Mouse (Mus musculus): ENCODE data around the gene Fam228b. TPM values are rescaled to one million over a fixed set of nuclear protein-coding genes. Genes with fewer than 3 reads are reported as not detected.
A peak's percentile ranks its signal among the peaks of the same experiment; 100 is the strongest.
"Not testable (repeated sequence)": the region's sequence is repeated elsewhere in the genome, so short reads cannot be mapped to it uniquely, and the experiment has no call there.

Fam228b gene
- polyA plus RNA-seq, 1 experiment from 2014 or later = 4.9 TPM

GRCm38 (mm10) chr12:4769333-4769723 lies 261 bp upstream of the Fam228b start:
- no peaks in the 10 kb centered on the region for H3K27me3 ChIP-seq (replicated peaks; ENCODE audit: control insufficient read depth, insufficient read depth, low read length)
- peak overlapping the region; percentile 58 for H3K4me3 ChIP-seq (ENCODE audit: low read depth, low read length)
- peak overlapping the region; percentile 79 for H3K4me2 ChIP-seq (ENCODE audit: low read depth, low read length)
- WGBS = 17% methylated on average over 13 of the region's 13 CpGs
- ATAC-seq (ENCODE audit: low read depth) (peak; percentile 41; the same call in 1 of the 2 replicates), DNase-seq (ENCODE audit: low spot score) (no peak)
- H3K27ac ChIP-seq (replicated peaks; ENCODE audit: low read depth, low read length) = peak overlapping the region; percentile 86; the same call in 1 of the 2 replicates
- H3K9me3 ChIP-seq (ENCODE audit: control insufficient read depth, low read length) = no peaks in the 10 kb centered on the region
- H3K9ac ChIP-seq (ENCODE audit: low read depth, low read length) = peak overlapping the region; percentile 81
- H3K4me1 ChIP-seq (ENCODE audit: control insufficient read depth, insufficient read depth, low read length) = peaks cover 5% of the 10 kb centered on the region; the same call in 1 of the 2 replicates
- H3K36me3 ChIP-seq (ENCODE audit: control insufficient read depth, insufficient read depth, low read length) = no peaks in the 10 kb centered on the region

DNA sequence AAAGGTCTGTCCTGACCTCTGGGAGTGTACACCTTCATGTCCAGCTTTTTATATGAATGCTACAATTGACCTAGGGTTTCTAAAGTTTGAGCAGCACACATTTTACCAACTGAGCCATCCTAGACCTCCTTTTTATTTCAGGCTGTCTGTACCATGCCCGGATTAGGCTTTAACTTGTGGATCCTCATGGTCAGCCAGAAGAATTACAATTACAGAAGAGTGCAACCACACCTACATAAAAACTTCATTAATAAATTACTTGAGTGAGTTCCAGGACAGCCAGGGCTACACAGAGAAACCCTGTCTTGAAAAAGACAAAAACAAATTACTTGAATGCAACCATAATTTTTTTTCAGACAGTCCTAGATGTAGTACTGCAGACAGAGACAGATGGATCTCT lies 12.0 kb downstream of the Fam228b start:
- 83% methylated on average over 1 of the region's 1 CpGs for WGBS

GRCm38 (mm10) chr12:4754451-4754850 lies 14.6 kb downstream of the Fam228b start:
- DNase-seq (ENCODE audit: low spot score); H3K27ac ChIP-seq (replicated peaks; ENCODE audit: low read depth, low read length); H3K36me3 ChIP-seq (ENCODE audit: control insufficient read depth, insufficient read depth, low read length); H3K4me2 ChIP-seq (ENCODE audit: low read depth, low read length); H3K4me1 ChIP-seq (ENCODE audit: control insufficient read depth, insufficient read depth, low read length); H3K27me3 ChIP-seq (replicated peaks; ENCODE audit: control insufficient read depth, insufficient read depth, low read length); ATAC-seq (ENCODE audit: low read depth); H3K4me3 ChIP-seq (ENCODE audit: low read depth, low read length); H3K9ac ChIP-seq (ENCODE audit: low read depth, low read length); H3K9me3 ChIP-seq (ENCODE audit: control insufficient read depth, low read length): not testable (repeated sequence)
- 95% methylated on average over 4 of the region's 4 CpGs for WGBS

More for the DNA sequence above, 12.0 kb downstream of the Fam228b start:
- no peaks in the 10 kb centered on the region for H3K36me3 ChIP-seq (ENCODE audit: control insufficient read depth, insufficient read depth, low read length)
- H3K27me3 ChIP-seq (replicated peaks; ENCODE audit: control insufficient read depth, insufficient read depth, low read length) = no peaks in the 10 kb centered on the region
- no peak overlapping the region for H3K4me2 ChIP-seq (ENCODE audit: low read depth, low read length)
- no peak overlapping the region for H3K27ac ChIP-seq (replicated peaks; ENCODE audit: low read depth, low read length)
- no peak overlapping the region for H3K4me3 ChIP-seq (ENCODE audit: low read depth, low read length)
- no peak overlapping the region for H3K9ac ChIP-seq (ENCODE audit: low read depth, low read length)
- H3K4me1 ChIP-seq (ENCODE audit: control insufficient read depth, insufficient read depth, low read length) = no peaks in the 10 kb centered on the region
- ATAC-seq (ENCODE audit: low read depth) (no peak), DNase-seq (ENCODE audit: low spot score) (no peak)
- no peaks in the 10 kb centered on the region for H3K9me3 ChIP-seq (ENCODE audit: control insufficient read depth, low read length)

DNA sequence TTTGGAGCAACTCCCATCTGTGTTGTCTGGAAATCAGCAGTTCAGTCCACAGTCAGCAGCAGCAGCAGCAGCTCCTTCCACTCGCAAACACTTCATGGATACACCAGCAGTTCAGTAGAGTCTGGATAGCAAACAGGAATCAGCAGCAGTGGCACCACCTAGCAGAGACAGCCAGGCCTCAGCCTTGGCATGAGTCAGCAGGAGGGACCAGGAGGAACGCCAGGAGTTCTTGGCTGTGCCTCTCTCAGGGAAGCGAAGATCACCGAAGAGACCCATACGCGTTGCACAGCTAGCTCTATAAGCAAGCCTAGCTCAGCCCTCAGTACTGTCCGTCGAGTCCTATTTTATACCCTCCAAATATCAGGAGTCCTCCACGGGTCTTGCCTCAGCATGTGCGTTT lies 24.6 kb downstream of the Fam228b start:
- Histone ChIP-seq H3K27ac (replicated peaks; ENCODE audit: low read depth, low read length) (no peak overlapping the region), H3K27me3 (replicated peaks; ENCODE audit: control insufficient read depth, insufficient read depth, low read length) (no peaks in the 10 kb centered on the region), H3K4me1 (ENCODE audit: control insufficient read depth, insufficient read depth, low read length) (no peaks in the 10 kb centered on the region), H3K36me3 (ENCODE audit: control insufficient read depth, insufficient read depth, low read length) (no peaks in the 10 kb centered on the region), H3K4me3 (ENCODE audit: low read depth, low read length) (no peak overlapping the region), H3K9me3 (ENCODE audit: control insufficient read depth, low read length) (no peaks in the 10 kb centered on the region), H3K4me2 (ENCODE audit: low read depth, low read length) (no peak overlapping the region), H3K9ac (ENCODE audit: low read depth, low read length) (no peak overlapping the region)
- no peak for DNase-seq (ENCODE audit: low spot score)
- WGBS = 89% methylated on average over 10 of the region's 10 CpGs
- no peak for ATAC-seq (ENCODE audit: low read depth)

DNA sequence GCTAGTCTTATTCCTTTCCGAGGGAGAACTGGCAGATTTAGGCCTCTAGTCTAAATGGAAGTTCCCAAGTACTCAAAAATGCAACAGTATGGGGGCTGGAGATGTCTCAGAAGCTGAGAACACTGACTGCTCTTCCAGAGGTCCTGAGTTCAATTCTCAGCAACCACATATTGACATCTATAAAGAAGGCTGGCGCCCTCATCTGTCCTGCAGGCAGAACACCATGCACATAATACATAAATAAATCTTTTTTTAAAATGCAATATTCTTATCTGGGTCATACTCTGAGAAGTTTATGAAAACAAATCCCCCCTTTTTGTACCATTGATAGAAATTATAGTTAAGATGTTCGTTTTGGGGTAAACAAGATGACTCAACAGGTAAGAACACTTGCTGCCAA lies 26.9 kb downstream of the Fam228b start:
- Histone ChIP-seq H3K27ac (replicated peaks; ENCODE audit: low read depth, low read length) (no peak overlapping the region), H3K36me3 (ENCODE audit: control insufficient read depth, insufficient read depth, low read length) (no peaks in the 10 kb centered on the region), H3K9ac (ENCODE audit: low read depth, low read length) (no peak overlapping the region), H3K9me3 (ENCODE audit: control insufficient read depth, low read length) (no peaks in the 10 kb centered on the region), H3K27me3 (replicated peaks; ENCODE audit: control insufficient read depth, insufficient read depth, low read length) (no peaks in the 10 kb centered on the region), H3K4me1 (ENCODE audit: control insufficient read depth, insufficient read depth, low read length) (no peaks in the 10 kb centered on the region), H3K4me2 (ENCODE audit: low read depth, low read length) (no peak overlapping the region), H3K4me3 (ENCODE audit: low read depth, low read length) (no peak overlapping the region)
- DNase-seq (ENCODE audit: low spot score) (no peak), ATAC-seq (ENCODE audit: low read depth) (no peak)
- WGBS = 84% methylated on average over 3 of the region's 3 CpGs

DNA sequence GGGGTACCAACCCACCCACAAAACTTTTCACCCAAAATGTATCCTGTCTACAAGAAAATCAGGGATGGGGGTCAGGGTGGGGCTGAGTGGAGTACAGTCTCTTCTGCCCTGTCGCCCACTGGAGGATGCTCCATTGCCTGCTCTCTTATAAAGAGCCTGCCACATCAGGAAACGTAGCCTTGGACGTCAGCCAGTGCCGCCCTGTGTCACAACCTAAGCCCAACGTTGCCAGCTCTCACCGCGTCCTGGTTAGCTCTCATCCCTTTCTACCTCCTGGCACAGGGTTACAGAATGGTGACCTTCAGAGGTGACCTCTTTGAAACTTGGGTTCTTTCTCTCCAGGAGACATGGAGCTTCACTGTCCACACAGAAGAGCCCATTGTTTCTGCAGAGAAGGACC lies 28.2 kb downstream of the Fam228b start:
- H3K27me3 ChIP-seq (replicated peaks; ENCODE audit: control insufficient read depth, insufficient read depth, low read length) = no peaks in the 10 kb centered on the region
- H3K4me1 ChIP-seq (ENCODE audit: control insufficient read depth, insufficient read depth, low read length) = no peaks in the 10 kb centered on the region
- no peak overlapping the region for H3K4me2 ChIP-seq (ENCODE audit: low read depth, low read length)
- no peaks in the 10 kb centered on the region for H3K36me3 ChIP-seq (ENCODE audit: control insufficient read depth, insufficient read depth, low read length)
- H3K4me3 ChIP-seq (ENCODE audit: low read depth, low read length) = no peak overlapping the region
- DNase-seq (ENCODE audit: low spot score) (no peak), ATAC-seq (ENCODE audit: low read depth) (no peak)
- H3K9me3 ChIP-seq (ENCODE audit: control insufficient read depth, low read length) = no peaks in the 10 kb centered on the region
- WGBS = 59% methylated on average over 7 of the region's 7 CpGs
- no peak overlapping the region for H3K27ac ChIP-seq (replicated peaks; ENCODE audit: low read depth, low read length)
- H3K9ac ChIP-seq (ENCODE audit: low read depth, low read length) = no peak overlapping the region

GRCm38 (mm10) chr12:4738031-4738576 lies 31.0 kb downstream of the Fam228b start, which contains the start of gene Fam228a:
TSS of gene Fam228a (minus strand) at chr12:4738430.
- H3K27ac ChIP-seq (replicated peaks; ENCODE audit: low read depth, low read length) = no peak within 1 kb of the TSS
- DNase-seq (ENCODE audit: low spot score) (no peak), ATAC-seq (ENCODE audit: low read depth) (no peak)
- 89% methylated on average over 18 of the region's 18 CpGs for WGBS
- no peaks in the 10 kb centered on the region for H3K36me3 ChIP-seq (ENCODE audit: control insufficient read depth, insufficient read depth, low read length)
- no peaks in the 10 kb centered on the region for H3K27me3 ChIP-seq (replicated peaks; ENCODE audit: control insufficient read depth, insufficient read depth, low read length)
- H3K4me3 ChIP-seq (ENCODE audit: low read depth, low read length) = no peak within 1 kb of the TSS
- H3K4me2 ChIP-seq (ENCODE audit: low read depth, low read length) = no peak within 1 kb of the TSS
- H3K4me1 ChIP-seq (ENCODE audit: control insufficient read depth, insufficient read depth, low read length) = no peaks in the 10 kb centered on the region
- H3K9ac ChIP-seq (ENCODE audit: low read depth, low read length) = no peak within 1 kb of the TSS
- H3K9me3 ChIP-seq (ENCODE audit: control insufficient read depth, low read length) = no peaks in the 10 kb centered on the region

DNA sequence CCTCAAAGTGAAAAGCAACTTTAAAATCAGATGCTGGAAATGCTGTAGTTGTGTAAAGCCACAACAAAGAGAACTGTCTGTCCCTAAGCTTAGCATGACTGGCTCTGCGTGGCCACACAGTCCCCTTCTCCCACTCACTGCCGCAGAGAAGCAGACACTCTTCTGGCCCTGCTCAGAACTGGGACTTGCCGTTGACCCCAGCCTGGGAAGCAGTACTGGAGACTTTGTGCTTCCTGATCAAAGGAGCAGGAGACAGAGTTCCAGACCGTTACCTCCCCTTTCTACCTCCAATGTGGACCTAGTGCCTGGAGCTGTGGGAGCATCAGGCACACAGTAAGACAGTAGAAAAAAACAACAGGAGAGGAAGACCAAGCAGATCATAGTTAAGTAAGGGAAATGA lies 36.7 kb downstream of the Fam228b start:
- DNase-seq (ENCODE audit: low spot score) (no peak), ATAC-seq (ENCODE audit: low read depth) (no peak)
- no peak overlapping the region for H3K27ac ChIP-seq (replicated peaks; ENCODE audit: low read depth, low read length)
- H3K9me3 ChIP-seq (ENCODE audit: control insufficient read depth, low read length) = no peaks in the 10 kb centered on the region
- H3K4me1 ChIP-seq (ENCODE audit: control insufficient read depth, insufficient read depth, low read length) = no peaks in the 10 kb centered on the region
- 58% methylated on average over 4 of the region's 4 CpGs for WGBS
- no peaks in the 10 kb centered on the region; the same call in 1 of the 2 replicates for H3K36me3 ChIP-seq (ENCODE audit: control insufficient read depth, insufficient read depth, low read length)
- no peaks in the 10 kb centered on the region for H3K27me3 ChIP-seq (replicated peaks; ENCODE audit: control insufficient read depth, insufficient read depth, low read length)
- no peak overlapping the region for H3K4me3 ChIP-seq (ENCODE audit: low read depth, low read length)
- no peak overlapping the region for H3K9ac ChIP-seq (ENCODE audit: low read depth, low read length)
- H3K4me2 ChIP-seq (ENCODE audit: low read depth, low read length) = no peak overlapping the region

DNA sequence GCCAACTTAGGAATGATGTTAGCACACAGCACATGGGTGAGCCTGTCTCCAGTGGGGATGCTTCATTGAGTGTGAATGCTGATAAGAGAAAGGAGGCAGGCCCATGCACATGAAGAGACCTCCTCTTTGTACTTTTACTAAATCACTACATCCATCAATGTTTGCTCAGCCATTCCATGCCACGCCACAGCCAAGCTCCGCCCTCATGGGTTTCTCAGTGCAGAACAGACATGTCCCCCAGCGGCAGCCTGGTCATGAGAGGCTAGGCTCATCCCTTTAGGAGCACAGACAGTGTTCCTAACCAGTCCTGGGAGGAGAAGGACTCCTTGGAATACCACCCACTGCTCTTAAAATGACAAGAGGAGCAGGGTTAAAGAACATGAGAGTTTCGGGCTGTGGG lies 37.4 kb downstream of the Fam228b start:
- Histone ChIP-seq H3K9me3 (ENCODE audit: control insufficient read depth, low read length) (no peaks in the 10 kb centered on the region), H3K4me3 (ENCODE audit: low read depth, low read length) (no peak overlapping the region), H3K4me2 (ENCODE audit: low read depth, low read length) (no peak overlapping the region), H3K36me3 (ENCODE audit: control insufficient read depth, insufficient read depth, low read length) (no peaks in the 10 kb centered on the region; the same call in 1 of the 2 replicates), H3K27ac (replicated peaks; ENCODE audit: low read depth, low read length) (no peak overlapping the region), H3K27me3 (replicated peaks; ENCODE audit: control insufficient read depth, insufficient read depth, low read length) (no peaks in the 10 kb centered on the region), H3K4me1 (ENCODE audit: control insufficient read depth, insufficient read depth, low read length) (no peaks in the 10 kb centered on the region), H3K9ac (ENCODE audit: low read depth, low read length) (no peak overlapping the region)
- ATAC-seq (ENCODE audit: low read depth) (no peak), DNase-seq (ENCODE audit: low spot score) (no peak)
- 67% methylated on average over 4 of the region's 4 CpGs for WGBS

Measured in embryonic facial prominence, embryonic 14.5 days (tissue).